Mouse (Mus musculus) forebrain, embryonic 15.5 days (tissue): ENCODE results near the gene Gpx8. TPM values are rescaled to one million over a fixed set of nuclear protein-coding genes. Genes with fewer than 3 reads are reported as not detected.

Source experiments
- microRNA counts: library from miRNA; unstranded; fragments of <30 nt; microRNA quantifications from one replicate; lab custom pipeline; 2016
- microRNA-seq: library from miRNA; unstranded; fragments of <30 nt; microRNA quantifications from one replicate; pipeline ENCODE4, GENCODE M21; 2016
- polyA plus RNA-seq: library from polyadenylated mRNA; unstranded; fragments of >200 nt; fragmentation: Nextera tagmentation; extraction: Ambion mirVana; gene quantifications from 2 replicates; pipeline ENCODE4 v1.2.1, GENCODE M21; 2015

The Gpx8 gene
- polyA plus RNA-seq, 1 experiment from 2014 or later: 47.7 TPM

MicroRNAs encoded within 50 kb of the gene (microRNA counts, 519-probe panel; counts per million panel counts)
- microRNA mmu-miR-449a (lab: Ali Mortazavi, UCI) (3,382 counts per million, percentile 81 among the panel's probes with 10 or more counts), microRNA mmu-miR-449b (lab: Ali Mortazavi, UCI) (not detected), microRNA mmu-miR-449c (lab: Ali Mortazavi, UCI) (not detected)

Small RNAs within 50 kb of the gene (microRNA-seq; reads per million reads assigned to microRNA genes)
- gene Mir449a (2,964 reads per million, percentile 87 among the genes with 10 or more reads in this experiment), gene Mir449b (2.6 reads per million, percentile 4 among the genes with 10 or more reads in this experiment), gene Mir449c (5.9 reads per million, percentile 20 among the genes with 10 or more reads in this experiment)

Other genes starting within 250 kb of the Gpx8 start
- gene Plpp1, start 245.6 kb downstream of the Gpx8 start, polyA plus RNA-seq: 38.0 and 39.3 TPM in 2 replicates
- gene Mtrex, start 119.0 kb downstream of the Gpx8 start, polyA plus RNA-seq: 65.0 and 67.7 TPM in 2 replicates
- gene Dhx29, start 119.0 kb downstream of the Gpx8 start, polyA plus RNA-seq: 31.6 and 34.9 TPM in 2 replicates
- gene Ccno, start 58.6 kb downstream of the Gpx8 start, polyA plus RNA-seq: 1.2 and 2.3 TPM in 2 replicates
- gene Mcidas, start 52.6 kb downstream of the Gpx8 start, polyA plus RNA-seq: 0.69 and 1.1 TPM in 2 replicates
- gene Cdc20b, start 11.3 kb downstream of the Gpx8 start, polyA plus RNA-seq: 0.52 and 0.64 TPM in 2 replicates
- not detected in 2 replicates for gene Gzma, start 54.6 kb upstream of the Gpx8 start, polyA plus RNA-seq
- gene Esm1, start 163.2 kb upstream of the Gpx8 start, polyA plus RNA-seq: 1.2 and 5.8 TPM in 2 replicates
- gene Gzmk, start 179.5 kb upstream of the Gpx8 start, polyA plus RNA-seq: 0.19 TPM in 1 of 2 replicates, not detected in the other
- 0.48 and 0.54 TPM in 2 replicates for gene BC067074, start 246.7 kb upstream of the Gpx8 start, polyA plus RNA-seq